Mouse (Mus musculus) mature B cell (primary cell): ENCODE data around the gene Hist1h3a.

Experiments
- in situ Hi-C: fragments of 300-500 bp; cut with MboI; formaldehyde crosslinking; loops from 2 replicates; pipeline ENCODE4 v1.14.3; 2019

The Hist1h3a gene

GRCm38 (mm10) chr13:23717176-23717575 lies 45.0 kb downstream of the Hist1h3a start:
- in situ Hi-C loops, result no loop called here

- in situ Hi-C loops, result no loop called here
These were observed 45.7 kb downstream of the Hist1h3a start for GRCm38 (mm10) chr13:23716261-23717042.
